Mouse (Mus musculus) cortical plate, adult 2 months (tissue): Measurements from ENCODE around the gene Ikzf3. TPM values are rescaled to one million over a fixed set of nuclear protein-coding genes. Genes with fewer than 3 reads are reported as not detected.

Experiments used
- H3K27ac ChIP-seq: fragments of 200-500 bp; 2 replicates; pipeline ENCODE4 v1.5.1; 2012; ENCODE audit warnings: low read length, control low read depth, inconsistent platforms; ENCODE audit not compliant: insufficient read depth
- H3K4me1 ChIP-seq: fragments of 200-500 bp; 2 replicates; pipeline ENCODE4 v1.6.1; 2011; ENCODE audit warnings: low read length; ENCODE audit not compliant: control insufficient read depth, insufficient read depth
- H3K4me3 ChIP-seq: fragments of 200-500 bp; 2 replicates; pipeline ENCODE4 v1.5.1; 2011; ENCODE audit warnings: mild to moderate bottlenecking, low read length, control low read depth; ENCODE audit not compliant: insufficient read depth
- CTCF ChIP-seq: fragments of 200-500 bp; IDR thresholded peaks from 2 replicates; pipeline ENCODE4 v1.5.1; 2011; ENCODE audit warnings: mild to moderate bottlenecking, control low read depth, low read length; ENCODE audit not compliant: insufficient read depth; ENCODE audit errors: extremely low read depth
- POLR2A ChIP-seq: fragments of 200-500 bp; IDR thresholded peaks from 2 replicates; pipeline ENCODE4 v1.6.1; 2011; ENCODE audit warnings: mild to moderate bottlenecking, low read length, control low read depth; ENCODE audit not compliant: insufficient read depth; ENCODE audit errors: extremely low read depth
- polyA plus RNA-seq: library from polyadenylated mRNA; depleted of rRNA; stranded (reverse); fragments of >200 nt; gene quantifications from 2 replicates; pipeline ENCODE4 v1.2.3, GENCODE M21; 2012

Ikzf3 gene
- polyA plus RNA-seq, 1 experiment, result 0.44 TPM

GRCm38 (mm10) chr11:98457367-98458120 lies 88.3 kb downstream of the Ikzf3 start:
- Histone ChIP-seq H3K4me1 (no peaks in the 10 kb centered on the region), H3K27ac (no peak overlapping the region), H3K4me3 (peak overlapping the region; percentile 36)
- TF ChIP-seq POLR2A (0 out of 2 replicates have a peak, but pooled peaks have one; percentile 23), CTCF (peak; percentile 50)

- Histone ChIP-seq H3K4me1 (no peaks in the 10 kb centered on the region), H3K4me3 (peak overlapping the region; percentile 36), H3K27ac (no peak overlapping the region)
- TF ChIP-seq POLR2A (no peak), CTCF (no peak)
Observed at GRCm38 (mm10) chr11:98456945-98457344, 88.9 kb downstream of the Ikzf3 start.

DNA sequence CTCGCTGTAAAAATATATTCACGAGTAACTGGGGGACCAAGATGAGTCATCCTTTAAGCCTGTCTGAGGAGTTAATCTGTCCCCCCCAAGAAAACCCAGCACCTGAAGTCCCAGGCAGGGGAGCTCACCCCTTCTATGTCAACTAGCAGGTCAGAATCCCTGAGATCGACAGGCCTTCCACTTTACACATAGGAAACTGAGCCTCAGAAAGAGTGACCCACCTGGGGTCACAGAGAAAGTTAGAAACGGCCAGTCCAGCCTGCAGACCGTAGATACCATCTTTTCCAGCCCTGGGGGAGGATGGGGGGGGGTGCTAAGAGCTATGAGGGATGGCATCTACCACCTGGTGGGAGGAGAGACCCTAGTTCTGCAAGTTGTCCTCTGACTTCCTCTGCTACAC lies 89.3 kb downstream of the Ikzf3 start:
- TF ChIP-seq POLR2A, result no peak
- TF ChIP-seq CTCF, result no peak
- no peak overlapping the region; the same call in 1 of the 2 replicates for H3K4me3 ChIP-seq

DNA sequence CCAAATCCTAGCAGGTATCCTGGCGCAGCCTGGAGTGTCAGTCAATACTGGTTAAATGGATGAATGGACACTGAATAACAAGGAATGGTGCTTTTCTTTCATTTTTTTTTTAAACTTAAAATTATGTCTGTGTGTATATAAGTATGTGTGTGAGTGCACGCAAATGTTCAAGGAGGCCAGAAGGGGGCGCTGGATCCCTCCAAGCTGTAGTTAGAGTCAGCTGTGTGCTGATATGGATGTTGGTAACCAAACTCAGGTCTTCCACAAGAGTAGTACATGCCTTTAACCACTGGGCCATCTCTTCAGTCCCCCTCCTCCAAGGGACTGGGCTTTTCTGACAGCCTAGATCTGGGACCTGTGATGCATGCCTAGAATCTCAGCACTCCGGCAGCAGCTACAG lies 90.3 kb downstream of the Ikzf3 start:
- 0 out of 2 replicates have a peak, but pooled peaks have one; percentile 3 for TF ChIP-seq CTCF
- TF ChIP-seq POLR2A, result no peak
- Histone ChIP-seq H3K27ac (no peak overlapping the region), H3K4me1 (no peaks in the 10 kb centered on the region), H3K4me3 (no peak overlapping the region)

More for the DNA sequence above, 89.3 kb downstream of the Ikzf3 start:
- Histone ChIP-seq H3K27ac (no peak overlapping the region), H3K4me1 (no peaks in the 10 kb centered on the region)

DNA sequence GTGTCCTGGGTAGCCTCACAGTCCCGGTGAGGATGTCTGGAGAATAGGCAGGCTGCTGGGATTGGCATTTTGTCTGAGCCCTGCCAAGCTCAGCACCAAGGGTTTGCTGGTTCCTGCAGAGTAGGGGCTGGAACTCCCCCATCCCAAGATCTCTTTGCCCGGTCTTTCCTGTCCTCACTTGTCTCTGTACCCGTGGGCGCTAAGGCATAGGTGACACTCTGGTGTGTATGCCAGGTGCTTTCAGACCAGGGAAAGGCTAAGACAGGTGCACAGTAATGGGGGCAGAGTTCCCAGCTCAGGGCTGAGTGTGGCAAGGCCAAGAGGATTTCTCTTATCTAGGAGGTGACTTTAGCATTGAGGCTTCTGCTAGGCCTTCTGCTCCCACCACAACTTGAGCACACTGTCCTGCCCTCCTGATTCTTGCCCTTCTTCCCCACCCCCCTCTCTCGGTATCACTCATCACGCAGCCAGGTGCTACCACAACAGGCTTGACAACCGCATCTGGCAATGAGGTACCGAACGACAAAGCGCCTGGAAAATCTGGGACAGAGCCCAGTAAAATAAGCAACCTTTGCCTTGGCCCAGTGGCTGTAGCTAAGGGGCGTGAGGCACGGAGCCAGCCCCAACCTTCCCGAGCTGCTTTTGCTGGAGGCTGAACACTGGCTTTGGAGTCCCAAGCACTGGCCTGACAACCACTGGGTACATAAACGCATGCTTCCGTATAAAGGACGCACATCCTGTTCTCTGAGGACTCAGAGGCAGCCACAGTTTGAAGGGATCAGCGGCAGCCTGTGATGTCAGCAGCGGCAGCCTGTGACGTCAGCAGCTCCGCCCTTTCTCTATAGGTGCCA lies 95.7 kb downstream of the Ikzf3 start:
- H3K27ac ChIP-seq, result no peak overlapping the region
- H3K4me1 ChIP-seq, result no peaks in the 10 kb centered on the region
- no peak overlapping the region for H3K4me3 ChIP-seq
- TF ChIP-seq CTCF (no peak), POLR2A (no peak)

DNA sequence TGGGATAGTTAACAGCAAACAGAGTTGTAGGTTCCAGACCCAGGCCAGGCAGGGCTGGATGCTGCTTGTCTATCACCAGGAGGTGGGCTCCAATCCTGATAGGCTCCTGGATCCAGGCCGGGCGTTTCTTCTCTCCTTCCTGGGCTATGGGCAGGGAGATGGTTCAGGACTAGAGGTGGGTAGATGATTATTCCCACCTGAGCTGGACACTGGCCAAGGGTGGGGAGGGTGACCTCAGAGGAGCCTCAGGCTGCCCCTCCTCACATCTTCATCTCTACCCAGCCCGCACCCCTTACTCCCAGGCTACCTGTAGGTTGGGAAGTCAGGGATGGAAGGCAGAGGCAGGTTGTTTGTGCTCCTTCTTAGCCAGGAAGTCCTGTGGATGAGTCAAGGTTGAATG lies 96.4 kb downstream of the Ikzf3 start:
- H3K27ac ChIP-seq, result no peak overlapping the region
- no peak overlapping the region for H3K4me3 ChIP-seq
- H3K4me1 ChIP-seq, result no peaks in the 10 kb centered on the region
- TF ChIP-seq POLR2A (no peak), CTCF (no peak)

- no peak overlapping the region; the same call in 1 of the 2 replicates for H3K4me3 ChIP-seq
- no peak for TF ChIP-seq CTCF
- no peak for TF ChIP-seq POLR2A
- H3K27ac ChIP-seq, result no peak overlapping the region
- no peaks in the 10 kb centered on the region for H3K4me1 ChIP-seq
Observed at GRCm38 (mm10) chr11:98448191-98448790, 97.5 kb downstream of the Ikzf3 start.

GRCm38 (mm10) chr11:98447475-98447834 lies 98.4 kb downstream of the Ikzf3 start:
- TF ChIP-seq CTCF (no peak), POLR2A (no peak)
- H3K4me3 ChIP-seq, result peak overlapping the region; percentile 21; the same call in 1 of the 2 replicates

More at GRCm38 (mm10) chr11:98447475-98447834, 98.4 kb downstream of the Ikzf3 start:
- H3K4me1 ChIP-seq, result no peaks in the 10 kb centered on the region
- no peak overlapping the region for H3K27ac ChIP-seq
